Mouse (Mus musculus) heart, postnatal 0 days (tissue): ENCODE results near the gene Nup210. TPM values are rescaled to one million over a fixed set of nuclear protein-coding genes. Genes with fewer than 3 reads are reported as not detected.
A peak's percentile ranks its signal among the peaks of the same experiment; 100 is the strongest.

Experiments used
- ATAC-seq: fragments of 200-750 bp; cut with Nextera tagmentation; 2 replicates; pipeline ENCODE4 v1.8.0; 2017; ENCODE audit warnings: low read depth, moderate number of reproducible peaks, moderate library complexity; ENCODE audit not compliant: insufficient read depth
- DNase-seq: peaks from one replicate; pipeline ENCODE4 v3.0.0-alpha.2; 2016; ENCODE audit warnings: low spot score
- H3K27ac ChIP-seq: fragments of 300-500 bp; sonication (generic); 2 replicates; pipeline ENCODE4 v1.5.1; 2014; ENCODE audit warnings: low read depth, mild to moderate bottlenecking
- H3K27me3 ChIP-seq: fragments of 300-500 bp; sonication (generic); 2 replicates; pipeline ENCODE4 v1.6.1; 2014; ENCODE audit warnings: low read length, mixed read lengths; ENCODE audit not compliant: control insufficient read depth, insufficient read depth
- H3K36me3 ChIP-seq: fragments of 300-500 bp; sonication (generic); replicated peaks from 2 replicates; pipeline ENCODE4 v1.6.1; 2014; ENCODE audit warnings: low read length, mixed read lengths; ENCODE audit not compliant: control insufficient read depth, insufficient read depth
- H3K4me1 ChIP-seq: fragments of 300-500 bp; sonication (generic); 2 replicates; pipeline ENCODE4 v1.6.1; 2014; ENCODE audit warnings: antibody characterized with exemption; ENCODE audit not compliant: control insufficient read depth, insufficient read depth
- H3K4me2 ChIP-seq: fragments of 300-500 bp; sonication (generic); 2 replicates; pipeline ENCODE4 v1.6.1; 2014; ENCODE audit warnings: low read depth, mild to moderate bottlenecking, low read length, moderate library complexity
- H3K4me3 ChIP-seq: fragments of 300-500 bp; sonication (generic); 2 replicates; pipeline ENCODE4 v1.5.1; 2014; ENCODE audit warnings: low read depth, low read length
- H3K9ac ChIP-seq: fragments of 300-500 bp; sonication (generic); replicated peaks from 2 replicates; pipeline ENCODE4 v1.6.1; 2014; ENCODE audit warnings: low read depth, low read length, mixed read lengths
- H3K9me3 ChIP-seq: fragments of 300-500 bp; sonication (generic); replicated peaks from 2 replicates; pipeline ENCODE4 v1.6.1; 2016; ENCODE audit warnings: low read length; ENCODE audit not compliant: control insufficient read depth
- CTCF ChIP-seq: IDR thresholded peaks from 2 replicates; pipeline ENCODE4 v1.5.1; 2016; ENCODE audit warnings: antibody characterized with exemption, control low read depth, low read depth
- EP300 ChIP-seq: IDR thresholded peaks from 2 replicates; pipeline ENCODE4 v1.6.1; 2016; ENCODE audit warnings: antibody characterized with exemption, low read depth
- WGBS: fragments of 180-500 bp; shearing (Covaris S2); extraction: QIAGEN DNeasy Blood & Tissue Kit; methylation state at CpG from one replicate; pipeline ENCODE4 v1.1.7; 2014; 5-methylcytosine and 5-hydroxymethylcytosine counted together
- polyA plus RNA-seq: library from polyadenylated mRNA; unstranded; fragments of >200 nt; fragmentation: Nextera tagmentation; extraction: Ambion mirVana; gene quantifications from 2 replicates; pipeline ENCODE4 v1.2.1, GENCODE M21; 2015
- total RNA-seq: library from RNA; depleted of rRNA; stranded (reverse); fragments of >200 nt; gene quantifications from 2 replicates; pipeline ENCODE4 v1.2.3, GENCODE M21; 2014; ENCODE audit warnings: low replicate concordance

Nup210 gene
- total and polyA plus RNA-seq, 2 experiments from 2014 or later: 1.6 to 13.4 TPM

DNA sequence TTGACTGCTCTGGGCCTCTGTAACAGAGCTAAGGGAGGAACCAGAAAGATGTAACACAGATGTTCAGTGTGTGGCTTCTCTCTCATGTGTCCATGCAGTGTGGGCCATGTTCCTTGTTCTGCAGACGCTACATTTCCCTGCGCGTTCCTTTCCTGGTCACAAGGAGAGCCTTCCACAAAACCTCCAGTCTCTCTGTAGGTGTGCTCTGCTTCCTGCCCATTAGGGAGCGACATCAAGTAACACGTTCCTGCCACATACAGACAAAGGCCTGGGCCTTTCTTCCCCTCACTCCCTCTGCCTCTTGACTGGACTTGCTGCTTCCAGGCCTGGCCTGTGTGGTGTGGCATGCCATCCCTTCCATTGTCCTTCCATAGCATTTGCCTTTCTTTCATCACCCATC is 88.4 kb downstream of the Nup210 start:
- Histone ChIP-seq H3K27me3 (no peaks in the 10 kb centered on the region), H3K27ac (no peak overlapping the region), H3K9me3 (no peaks in the 10 kb centered on the region), H3K4me1 (no peaks in the 10 kb centered on the region), H3K9ac (no peak overlapping the region), H3K36me3 (no peaks in the 10 kb centered on the region), H3K4me3 (no peak overlapping the region), H3K4me2 (no peak overlapping the region)
- no peak for DNase-seq
- ATAC-seq: no peak
- TF ChIP-seq CTCF: no peak
- no peak for TF ChIP-seq EP300
- 92% methylated on average over 5 of the region's 5 CpGs for WGBS

DNA sequence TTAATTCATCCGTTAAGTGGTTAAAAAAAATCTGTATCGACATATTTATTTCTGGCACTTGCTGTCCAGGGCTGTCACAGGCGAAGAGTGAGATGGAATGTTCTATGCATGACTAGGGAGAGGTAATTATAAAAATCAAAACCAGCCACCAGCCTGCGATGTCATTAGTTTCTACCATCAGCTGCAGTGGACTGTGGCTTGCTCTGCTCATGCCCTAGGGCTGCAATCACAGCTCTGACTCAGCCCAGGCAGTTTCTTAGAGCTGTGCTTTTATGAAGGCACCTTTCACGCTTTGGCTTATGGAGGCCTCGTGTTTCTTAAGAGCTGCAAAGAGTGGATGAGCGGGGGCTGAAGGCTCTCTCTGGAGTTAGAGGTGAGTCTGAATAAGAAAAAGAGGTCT is 95.8 kb downstream of the Nup210 start:
- Histone ChIP-seq H3K9ac (no peak overlapping the region), H3K36me3 (no peaks in the 10 kb centered on the region), H3K27me3 (no peaks in the 10 kb centered on the region), H3K27ac (peak overlapping the region; percentile 20; the same call in 1 of the 2 replicates), H3K4me3 (no peak overlapping the region), H3K4me2 (no peak overlapping the region), H3K4me1 (0 out of 2 replicates have a peak, but pooled peaks cover 9% of the 10 kb centered on the region), H3K9me3 (no peaks in the 10 kb centered on the region)
- ATAC-seq (no peak), DNase-seq (no peak)
- WGBS: 58% methylated on average over 7 of the region's 7 CpGs
- TF ChIP-seq EP300 (no peak), CTCF (no peak)

DNA sequence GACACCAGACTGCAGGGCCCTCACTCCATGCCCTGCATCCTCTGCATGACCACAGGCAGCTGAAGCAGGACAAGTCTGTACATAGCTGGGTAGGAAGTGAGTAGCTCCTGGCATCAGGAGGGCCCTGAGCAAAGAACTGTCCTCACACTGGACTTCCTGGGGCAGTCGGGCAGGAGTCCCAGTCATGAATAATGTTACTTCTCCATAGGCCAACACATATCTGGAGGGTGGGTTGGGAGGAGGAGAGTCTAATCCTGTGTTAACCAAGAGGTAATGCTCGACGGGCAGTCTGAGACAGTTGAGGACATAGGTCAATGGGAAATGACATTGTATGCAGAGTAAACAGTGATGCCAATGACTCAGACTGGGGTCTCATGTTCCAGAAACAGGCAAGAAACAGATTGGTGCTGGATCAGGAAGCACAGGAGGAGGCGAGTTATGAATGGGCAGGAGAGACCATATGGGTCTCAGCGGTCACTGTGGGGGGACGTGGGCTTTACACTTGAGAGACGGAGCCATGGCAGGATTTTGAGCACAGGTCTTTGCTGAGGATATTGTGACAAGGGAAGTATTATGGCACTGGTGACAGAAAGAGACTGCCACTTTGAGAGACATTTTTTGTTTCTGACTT is 99.9 kb downstream of the Nup210 start:
- 0 out of 2 replicates have a peak, but pooled peaks cover 3% of the 10 kb centered on the region for H3K36me3 ChIP-seq
- no peak for DNase-seq
- H3K9ac ChIP-seq: no peak overlapping the region
- no peak overlapping the region for H3K27ac ChIP-seq
- H3K4me1 ChIP-seq: 0 out of 2 replicates have a peak, but pooled peaks cover 13% of the 10 kb centered on the region
- TF ChIP-seq EP300 (no peak), CTCF (no peak)
- ATAC-seq: no peak
- no peaks in the 10 kb centered on the region for H3K27me3 ChIP-seq
- no peak overlapping the region for H3K4me2 ChIP-seq
- no peaks in the 10 kb centered on the region for H3K9me3 ChIP-seq
- WGBS: 81% methylated on average over 7 of the region's 7 CpGs
- no peak overlapping the region for H3K4me3 ChIP-seq

DNA sequence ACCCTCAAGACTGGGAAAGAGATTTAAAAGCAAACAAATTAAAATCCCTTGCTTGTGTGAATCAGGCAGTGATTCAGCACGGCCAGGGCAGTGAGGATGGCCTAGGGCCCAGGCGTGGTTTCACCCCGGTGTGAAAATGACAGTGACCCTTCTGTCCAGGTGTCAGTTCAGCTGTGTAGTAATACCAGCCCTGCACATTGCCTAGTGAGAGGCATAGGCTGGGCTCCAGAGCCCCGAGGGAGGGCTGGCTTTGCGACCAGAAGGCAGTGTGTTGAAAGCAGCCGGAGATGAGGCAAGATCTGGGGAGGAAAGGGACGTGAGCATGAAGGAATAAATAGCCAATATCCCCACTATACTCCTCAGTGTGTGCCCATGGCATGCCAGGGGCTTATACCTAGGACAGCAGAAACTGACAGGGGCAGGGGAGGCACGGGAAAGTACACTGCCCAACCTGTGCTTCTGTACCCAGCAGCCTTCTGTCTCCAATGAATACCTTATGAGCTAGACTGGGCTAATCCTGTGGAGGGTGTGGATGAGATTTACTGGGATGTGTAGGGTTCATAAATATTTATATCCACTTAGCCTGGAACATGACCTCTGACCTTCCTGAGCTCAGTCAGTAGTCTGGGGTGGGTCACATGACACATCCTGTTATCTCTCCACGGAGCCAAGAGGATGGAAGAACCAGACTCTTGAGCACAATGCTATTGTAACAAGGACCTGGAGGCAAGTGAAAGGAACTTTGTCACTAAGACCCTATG is 102.3 kb downstream of the Nup210 start:
- WGBS: 64% methylated on average over 9 of the region's 9 CpGs
- no peak for DNase-seq
- 0 out of 2 replicates have a peak, but pooled peaks cover 5% of the 10 kb centered on the region for H3K4me1 ChIP-seq
- H3K9me3 ChIP-seq: no peaks in the 10 kb centered on the region
- no peak for TF ChIP-seq CTCF
- TF ChIP-seq EP300: no peak
- H3K27ac ChIP-seq: no peak overlapping the region
- no peak overlapping the region for H3K4me2 ChIP-seq
- no peak overlapping the region for H3K9ac ChIP-seq
- 0 out of 2 replicates have a peak, but pooled peaks cover 3% of the 10 kb centered on the region for H3K36me3 ChIP-seq
- H3K27me3 ChIP-seq: no peaks in the 10 kb centered on the region
- no peak overlapping the region for H3K4me3 ChIP-seq
- no peak for ATAC-seq

DNA sequence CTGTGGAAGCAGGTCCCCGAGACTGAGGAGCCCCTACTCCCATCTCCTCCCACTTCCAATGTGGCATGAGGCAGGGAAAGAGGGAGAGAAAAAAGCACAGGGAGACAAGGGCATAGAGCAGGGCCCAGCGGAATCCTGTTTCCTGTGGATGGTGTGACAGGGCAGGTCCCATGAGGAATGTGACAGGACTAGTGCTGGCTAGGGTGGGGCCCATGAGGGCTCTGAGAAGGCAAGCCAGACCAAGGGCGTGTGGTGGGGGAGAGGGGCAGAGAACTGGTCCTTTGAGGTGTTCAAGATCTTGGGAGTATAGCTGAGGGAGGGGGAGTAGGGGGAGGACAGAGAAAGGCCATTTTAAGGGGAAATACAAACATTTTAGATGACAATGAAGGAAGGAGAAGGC is 104.2 kb downstream of the Nup210 start:
- no peak for ATAC-seq
- DNase-seq: no peak
- no peak overlapping the region for H3K4me3 ChIP-seq
- no peak overlapping the region for H3K27ac ChIP-seq
- H3K9me3 ChIP-seq: no peaks in the 10 kb centered on the region
- H3K4me2 ChIP-seq: no peak overlapping the region
- no peaks in the 10 kb centered on the region for H3K27me3 ChIP-seq
- no peak for TF ChIP-seq CTCF
- TF ChIP-seq EP300: no peak
- 0 out of 2 replicates have a peak, but pooled peaks cover 3% of the 10 kb centered on the region for H3K36me3 ChIP-seq
- WGBS: 50% methylated on average over 3 of the region's 3 CpGs
- H3K4me1 ChIP-seq: 0 out of 2 replicates have a peak, but pooled peaks cover 5% of the 10 kb centered on the region
- H3K9ac ChIP-seq: no peak overlapping the region
